Mouse (Mus musculus) midbrain, embryonic 14.5 days (tissue): ENCODE measurements around the gene Son. TPM values are rescaled to one million over a fixed set of nuclear protein-coding genes. Genes with fewer than 3 reads are reported as not detected.
"Not testable (repeated sequence)": the region's sequence is repeated elsewhere in the genome, so short reads cannot be mapped to it uniquely, and the experiment has no call there.

Source experiments
- ATAC-seq: fragments of 200-750 bp; cut with Nextera tagmentation; 2 replicates; pipeline ENCODE4 v1.8.0; 2017; ENCODE audit warnings: moderate number of reproducible peaks, moderate library complexity; ENCODE audit not compliant: low FRiP score, low TSS enrichment
- DNase-seq: peaks from one replicate; pipeline ENCODE4 v3.0.0-alpha.2; 2015
- H3K27ac ChIP-seq: fragments of 300-500 bp; sonication (generic); replicated peaks from 2 replicates; pipeline ENCODE4 v1.5.1; 2014; ENCODE audit warnings: mild to moderate bottlenecking, low read depth, low read length, moderate library complexity
- H3K27me3 ChIP-seq: fragments of 300-500 bp; sonication (generic); 2 replicates; pipeline ENCODE4 v1.6.1; 2014; ENCODE audit warnings: low read length, control low read depth, mixed read lengths; ENCODE audit not compliant: control insufficient read depth, insufficient read depth
- H3K36me3 ChIP-seq: fragments of 300-500 bp; sonication (generic); 2 replicates; pipeline ENCODE4 v1.6.1; 2014; ENCODE audit warnings: low read length, control low read depth; ENCODE audit not compliant: control insufficient read depth, insufficient read depth
- H3K4me1 ChIP-seq: fragments of 300-500 bp; sonication (generic); 2 replicates; pipeline ENCODE4 v1.6.1; 2014; ENCODE audit warnings: mild to moderate bottlenecking, antibody characterized with exemption, low read length, control low read depth; ENCODE audit not compliant: control insufficient read depth, insufficient read depth
- H3K4me2 ChIP-seq: fragments of 300-500 bp; sonication (generic); 2 replicates; pipeline ENCODE4 v1.6.1; 2014; ENCODE audit warnings: mild to moderate bottlenecking, low read length, moderate library complexity
- H3K4me3 ChIP-seq: fragments of 300-500 bp; sonication (generic); replicated peaks from 2 replicates; pipeline ENCODE4 v1.5.1; 2014; ENCODE audit warnings: low read depth, low read length
- H3K9ac ChIP-seq: fragments of 300-500 bp; sonication (generic); replicated peaks from 2 replicates; pipeline ENCODE4 v1.6.1; 2014; ENCODE audit warnings: mild to moderate bottlenecking, low read length, moderate library complexity
- H3K9me3 ChIP-seq: fragments of 300-500 bp; sonication (generic); 2 replicates; pipeline ENCODE4 v1.6.1; 2016; ENCODE audit warnings: low read length, control low read depth, mixed read lengths; ENCODE audit not compliant: control insufficient read depth
- WGBS: fragments of 180-500 bp; shearing (Covaris S2); extraction: QIAGEN DNeasy Blood & Tissue Kit; methylation state at CpG from one replicate; pipeline ENCODE4 v1.1.7; 2014; 5-methylcytosine and 5-hydroxymethylcytosine counted together
- polyA plus RNA-seq: library from polyadenylated mRNA; unstranded; fragments of >200 nt; fragmentation: Nextera tagmentation; extraction: Ambion mirVana; gene quantifications from 2 replicates; pipeline ENCODE4 v1.2.1, GENCODE M21; 2014

The Son gene
- polyA plus RNA-seq, 1 experiment from 2014 or later, result 172 TPM

GRCm38 (mm10) chr16:91644901-91645300, 2.4 kb upstream of the Son start:
- Histone ChIP-seq H3K27ac (no peak overlapping the region), H3K4me1 (peaks cover 14% of the 10 kb centered on the region), H3K4me2 (no peak overlapping the region), H3K27me3 (no peaks in the 10 kb centered on the region), H3K9me3 (no peaks in the 10 kb centered on the region), H3K4me3 (no peak overlapping the region), H3K9ac (no peak overlapping the region), H3K36me3 (peaks cover 28% of the 10 kb centered on the region)
- DNase-seq (no peak), ATAC-seq (no peak)
- WGBS, result 90% methylated on average over 2 of the region's 2 CpGs

DNA sequence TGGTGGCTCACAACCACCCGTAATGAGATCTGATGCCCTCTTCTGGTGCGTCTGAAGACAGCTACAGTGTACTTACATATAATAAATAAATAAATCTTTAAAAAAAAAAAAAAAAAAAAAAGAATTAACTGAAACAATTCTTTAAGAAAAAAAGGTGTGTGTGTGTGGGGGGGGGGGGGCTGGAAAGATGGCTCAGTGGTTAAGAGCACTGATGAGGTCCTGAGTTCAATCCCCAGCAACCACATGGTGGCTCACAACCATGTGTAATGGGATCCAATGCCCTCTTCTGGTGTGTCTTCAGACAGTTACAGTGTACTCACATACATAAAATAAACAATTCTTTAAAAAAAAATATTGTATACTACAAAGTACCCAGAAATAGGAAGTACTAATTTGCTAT, 1.9 kb upstream of the Son start:
- not testable (repeated sequence) for H3K4me2 ChIP-seq, ATAC-seq, H3K27me3 ChIP-seq

GRCm38 (mm10) chr16:91645995-91646602, 1.2 kb upstream of the Son start:
- Histone ChIP-seq H3K27me3 (no peaks in the 10 kb centered on the region), H3K4me3 (peak overlapping the region; percentile 61), H3K36me3 (peaks cover 18% of the 10 kb centered on the region), H3K9me3 (no peaks in the 10 kb centered on the region), H3K4me2 (peak overlapping the region; percentile 98), H3K27ac (0 out of 2 replicates have a peak overlapping the region, but pooled peaks have one; percentile 32), H3K9ac (peak overlapping the region; percentile 76), H3K4me1 (peaks cover 17% of the 10 kb centered on the region)
- WGBS, result under 1% methylated on average over 11 of the region's 11 CpGs
- DNase-seq (peak; percentile 33), ATAC-seq (no peak)

More for the DNA sequence above, 1.9 kb upstream of the Son start:
- peaks cover 17% of the 10 kb centered on the region for H3K4me1 ChIP-seq
- H3K36me3 ChIP-seq, result peaks cover 23% of the 10 kb centered on the region
- not testable (repeated sequence) for DNase-seq, H3K9me3 ChIP-seq, H3K9ac ChIP-seq, H3K27ac ChIP-seq, H3K4me3 ChIP-seq
- no CpG with 5 or more reads among the region's 2 CpGs for WGBS

- H3K4me2 ChIP-seq, result peak within 1 kb of the TSS; percentile 98
- H3K36me3 ChIP-seq, result peaks cover 15% of the 10 kb centered on the region
- peaks cover 17% of the 10 kb centered on the region for H3K4me1 ChIP-seq
- H3K27me3 ChIP-seq, result no peaks in the 10 kb centered on the region
- H3K9ac ChIP-seq, result peak within 1 kb of the TSS; percentile 84
- peak within 1 kb of the TSS; percentile 61 for H3K4me3 ChIP-seq
- ATAC-seq, result peak; percentile 87
- WGBS, result under 1% methylated on average over 59 of the region's 59 CpGs
- H3K27ac ChIP-seq, result peak within 1 kb of the TSS; percentile 97
- H3K9me3 ChIP-seq, result no peaks in the 10 kb centered on the region
- DNase-seq, result peak; percentile 95
Measured at GRCm38 (mm10) chr16:91646681-91647419, 456 bp upstream of the Son start, which contains the start of gene Gart. Gene Gart, minus strand, starts transcription at chr16:91646952.

DNA sequence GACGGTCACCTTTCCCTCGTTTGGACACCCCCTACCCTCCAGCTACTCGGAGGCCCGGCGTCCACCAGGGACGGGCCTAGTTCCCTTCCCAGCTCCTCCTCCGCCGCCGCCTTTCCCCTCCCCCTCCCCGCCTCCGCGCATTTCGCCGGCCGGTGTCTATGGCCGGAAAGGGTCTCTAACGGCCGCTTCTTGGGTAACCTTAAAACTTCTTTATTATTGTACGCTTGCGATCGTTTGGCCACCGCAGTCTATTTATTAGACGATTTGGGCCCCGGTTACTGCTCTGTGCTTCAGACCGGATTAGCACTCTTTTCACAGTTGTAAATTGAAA, 879 bp downstream of the Son start:
- H3K27ac ChIP-seq, result peak overlapping the region; percentile 96
- peak overlapping the region; percentile 84 for H3K9ac ChIP-seq
- H3K9me3 ChIP-seq, result no peaks in the 10 kb centered on the region
- H3K36me3 ChIP-seq, result peaks cover 14% of the 10 kb centered on the region
- ATAC-seq (peak; percentile 65), DNase-seq (peak; percentile 77)
- H3K4me3 ChIP-seq, result peak overlapping the region; percentile 61
- peaks cover 17% of the 10 kb centered on the region for H3K4me1 ChIP-seq
- under 1% methylated on average over 25 of the region's 25 CpGs for WGBS
- H3K4me2 ChIP-seq, result peak overlapping the region; percentile 73
- no peaks in the 10 kb centered on the region for H3K27me3 ChIP-seq

GRCm38 (mm10) chr16:91649246-91649645, 1.9 kb downstream of the Son start:
- Histone ChIP-seq H3K27ac (no peak overlapping the region), H3K9me3 (no peaks in the 10 kb centered on the region), H3K27me3 (no peaks in the 10 kb centered on the region), H3K4me1 (peaks cover 17% of the 10 kb centered on the region), H3K4me3 (peak overlapping the region; percentile 61), H3K36me3 (peaks cover 22% of the 10 kb centered on the region), H3K9ac (no peak overlapping the region; the same call in 1 of the 2 replicates), H3K4me2 (peak overlapping the region; percentile 73)
- ATAC-seq, result no peak
- DNase-seq, result no peak
- 54% methylated on average over 3 of the region's 3 CpGs for WGBS

DNA sequence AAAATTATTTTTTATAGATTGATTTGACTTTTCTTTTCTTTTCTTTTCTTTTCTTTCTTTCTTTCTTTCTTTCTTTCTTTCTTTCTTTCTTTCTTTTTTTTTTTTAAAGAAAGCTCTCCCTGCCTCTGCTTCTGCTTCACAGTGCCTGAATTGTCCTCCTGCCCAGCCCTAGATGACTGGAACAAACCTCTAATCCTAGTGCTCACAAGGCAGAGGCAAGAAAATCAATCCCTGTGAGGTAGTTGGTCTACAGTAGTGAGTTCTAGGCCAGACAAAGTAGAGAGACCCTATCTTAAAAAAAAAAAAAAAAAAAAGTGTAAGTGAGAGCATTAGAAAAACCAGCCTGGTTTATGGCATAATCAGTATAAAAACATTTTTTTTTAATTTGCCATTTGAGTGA, 2.5 kb downstream of the Son start:
- Histone ChIP-seq H3K9ac (no peak overlapping the region), H3K4me3 (no peak overlapping the region; the same call in 1 of the 2 replicates), H3K4me1 (peaks cover 17% of the 10 kb centered on the region), H3K27me3 (no peaks in the 10 kb centered on the region), H3K9me3 (no peaks in the 10 kb centered on the region), H3K27ac (no peak overlapping the region), H3K36me3 (peaks cover 27% of the 10 kb centered on the region), H3K4me2 (peak overlapping the region; percentile 34)
- DNase-seq, result no peak
- no peak for ATAC-seq

- no peak overlapping the region for H3K4me3 ChIP-seq
- no peaks in the 10 kb centered on the region for H3K9me3 ChIP-seq
- peaks cover 51% of the 10 kb centered on the region for H3K36me3 ChIP-seq
- H3K9ac ChIP-seq, result no peak overlapping the region
- 95% methylated on average over 3 of the region's 3 CpGs for WGBS
- no peak overlapping the region for H3K27ac ChIP-seq
- no peak for DNase-seq
- H3K4me2 ChIP-seq, result no peak overlapping the region
- H3K4me1 ChIP-seq, result peaks cover 12% of the 10 kb centered on the region
- H3K27me3 ChIP-seq, result no peaks in the 10 kb centered on the region
- ATAC-seq, result no peak
Measured at GRCm38 (mm10) chr16:91652191-91652590, 4.9 kb downstream of the Son start.

DNA sequence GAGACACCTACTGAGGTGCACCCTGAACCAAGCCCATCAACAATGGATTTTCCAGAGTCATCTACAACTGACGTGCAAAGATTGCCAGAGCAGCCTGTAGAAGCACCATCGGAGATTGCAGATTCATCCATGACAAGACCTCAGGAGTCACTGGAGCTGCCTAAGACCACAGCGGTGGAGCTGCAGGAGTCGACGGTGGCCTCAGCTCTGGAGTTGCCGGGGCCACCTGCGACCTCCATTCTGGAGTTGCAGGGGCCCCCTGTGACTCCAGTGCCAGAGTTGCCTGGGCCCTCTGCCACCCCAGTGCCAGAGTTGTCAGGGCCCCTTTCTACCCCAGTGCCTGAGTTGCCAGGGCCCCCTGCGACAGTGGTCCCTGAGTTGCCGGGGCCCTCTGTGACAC, 8.0 kb downstream of the Son start:
- H3K27me3 ChIP-seq, result no peaks in the 10 kb centered on the region
- H3K27ac ChIP-seq, result no peak overlapping the region
- no peak for DNase-seq
- 98% methylated on average over 9 of the region's 9 CpGs for WGBS
- H3K9ac ChIP-seq, result no peak overlapping the region
- ATAC-seq, result no peak
- H3K4me1 ChIP-seq, result no peaks in the 10 kb centered on the region
- H3K9me3 ChIP-seq, result no peaks in the 10 kb centered on the region
- H3K4me3 ChIP-seq, result no peak overlapping the region
- H3K36me3 ChIP-seq, result peaks cover 82% of the 10 kb centered on the region
- no peak overlapping the region for H3K4me2 ChIP-seq
